Mouse (Mus musculus) C2C12 (cell line): ENCODE measurements at regions not wholly inside any gene's neighbourhood (a gene's known extent, or its start where the extent isn't known, plus 50 kb on each side); places are given as distances from the start of the nearest gene placed in this dataset.
A peak's percentile ranks its signal among the peaks of the same experiment; 100 is the strongest.

ENCODE experiments used
- H3K27me3 ChIP-seq: one replicate; pipeline ENCODE4 v1.6.1; 2011; ENCODE audit not compliant: control insufficient read depth, insufficient read depth, insufficient read length
- H3K36me3 ChIP-seq: one replicate; pipeline ENCODE4 v1.6.1; 2011; ENCODE audit not compliant: control insufficient read depth, insufficient read depth
- H3K4me3 ChIP-seq: one replicate; pipeline ENCODE4 v1.5.1; 2011; ENCODE audit warnings: mild to moderate bottlenecking, control low read depth; ENCODE audit not compliant: poor library complexity, insufficient read depth, severe bottlenecking
- H3K79me2 ChIP-seq: one replicate; pipeline ENCODE4 v1.6.1; 2011; ENCODE audit not compliant: control insufficient read depth, insufficient read depth
- H3K79me3 ChIP-seq: one replicate; pipeline ENCODE4 v1.6.1; 2011; ENCODE audit warnings: low read depth, control low read depth
- H3ac ChIP-seq: one replicate; pipeline ENCODE3; 2011; ENCODE audit warnings: low read depth; ENCODE audit not compliant: control insufficient read depth, insufficient read length
- CEBPB ChIP-seq: IDR thresholded peaks from one replicate; pipeline ENCODE4 v1.6.1; 2011; ENCODE audit warnings: low read depth, mild to moderate bottlenecking, control low read depth, moderate library complexity
- CTCF ChIP-seq: IDR thresholded peaks from one replicate; pipeline ENCODE4 v1.5.1; 2011; ENCODE audit not compliant: control insufficient read depth, insufficient read depth, insufficient read length
- FOSL1 ChIP-seq: IDR thresholded peaks from one replicate; pipeline ENCODE4 v1.8.0; 2011; ENCODE audit warnings: mild to moderate bottlenecking, low read length; ENCODE audit not compliant: poor library complexity, insufficient read depth, severe bottlenecking
- MAX ChIP-seq: IDR thresholded peaks from one replicate; pipeline ENCODE4 v1.6.1; 2011; ENCODE audit warnings: mild to moderate bottlenecking, control low read depth
- MYOD1 ChIP-seq: IDR thresholded peaks from one replicate; pipeline ENCODE4 v1.6.1; 2011; ENCODE audit warnings: low read depth; ENCODE audit not compliant: control insufficient read depth, insufficient read length
- MYOG ChIP-seq: IDR thresholded peaks from one replicate; pipeline ENCODE4 v1.6.1; 2011; ENCODE audit not compliant: control insufficient read depth, insufficient read length; ENCODE audit errors: extremely low read depth
- USF1 ChIP-seq: IDR thresholded peaks from one replicate; pipeline ENCODE4 v1.6.1; 2011; ENCODE audit warnings: low read depth, mild to moderate bottlenecking, control low read depth, moderate library complexity

DNA sequence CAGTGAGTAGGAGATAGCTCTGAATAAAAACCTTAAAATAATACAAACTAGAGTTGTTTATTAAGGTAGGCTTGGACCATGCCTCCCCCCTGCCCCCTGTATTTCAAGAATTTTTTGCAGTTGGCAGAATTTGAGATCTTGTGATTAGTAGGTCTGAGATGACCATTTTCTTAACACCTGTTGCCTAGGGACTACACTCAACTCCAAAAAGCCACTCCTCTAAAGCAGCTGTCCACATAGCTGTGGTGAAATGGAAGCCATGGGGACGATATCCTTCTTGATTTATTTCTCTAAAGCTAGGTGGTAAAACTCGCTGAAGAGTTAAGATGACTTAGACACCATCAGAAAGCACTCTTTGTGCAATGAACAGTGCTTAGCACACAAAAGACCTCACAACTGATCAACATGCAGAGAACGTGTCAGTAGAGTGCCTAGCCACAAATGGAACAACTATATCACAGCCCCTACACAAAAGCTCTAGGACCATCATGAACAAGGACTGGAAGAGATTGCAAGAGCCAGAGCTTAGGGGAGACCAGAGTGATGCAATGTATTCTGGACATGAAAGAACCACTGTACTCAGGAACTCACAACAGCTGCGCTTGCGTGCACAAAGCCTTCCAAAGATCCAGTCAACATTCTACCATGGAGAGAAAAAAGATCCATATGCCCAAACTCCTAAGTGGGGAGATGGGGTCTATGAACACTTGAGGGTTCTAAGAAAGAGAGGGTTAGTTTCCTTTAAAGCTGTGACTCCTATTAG lies 147.6 kb downstream of the Plk2 start:
- Histone ChIP-seq H3K27me3 (no peaks in the 10 kb centered on the region), H3K36me3 (no peaks in the 10 kb centered on the region), H3K79me3 (no peaks in the 10 kb centered on the region), H3K4me3 (no peak overlapping the region), H3K79me2 (no peaks in the 10 kb centered on the region), H3ac (no peak overlapping the region)
- TF ChIP-seq USF1 (no peak), CEBPB (peak; percentile 12), MYOD1 (peak; percentile 64)

GRCm38 (mm10) chr13:110545454-110545853 lies 150.6 kb downstream of the Plk2 start:
- H3K4me3 ChIP-seq, result no peak overlapping the region
- H3ac ChIP-seq, result no peak overlapping the region
- TF ChIP-seq MAX, result peak; percentile 80
- peak; percentile 24 for TF ChIP-seq CEBPB
- no peak for TF ChIP-seq USF1
- H3K36me3 ChIP-seq, result no peaks in the 10 kb centered on the region
- no peaks in the 10 kb centered on the region for H3K79me2 ChIP-seq
- no peaks in the 10 kb centered on the region for H3K27me3 ChIP-seq
- no peaks in the 10 kb centered on the region for H3K79me3 ChIP-seq

- Histone ChIP-seq H3K79me3 (no peaks in the 10 kb centered on the region), H3K79me2 (no peaks in the 10 kb centered on the region)
These were observed 160.9 kb downstream of the Plk2 start for GRCm38 (mm10) chr13:110555529-110556319.

GRCm38 (mm10) chr13:110556355-110557095 lies 161.7 kb downstream of the Plk2 start:
- H3K79me3 ChIP-seq, result no peaks in the 10 kb centered on the region
- no peak for TF ChIP-seq MAX
- TF ChIP-seq CTCF, result no peak
- TF ChIP-seq MYOG, result no peak
- TF ChIP-seq CEBPB, result no peak
- no peak for TF ChIP-seq USF1
- TF ChIP-seq FOSL1, result no peak
- no peak for TF ChIP-seq MYOD1
- H3ac ChIP-seq, result no peak overlapping the region
- H3K36me3 ChIP-seq, result no peaks in the 10 kb centered on the region
- no peaks in the 10 kb centered on the region for H3K79me2 ChIP-seq
- no peak overlapping the region for H3K4me3 ChIP-seq
- H3K27me3 ChIP-seq, result no peaks in the 10 kb centered on the region

More at GRCm38 (mm10) chr13:110555529-110556319, 160.9 kb downstream of the Plk2 start:
- no peak overlapping the region for H3K4me3 ChIP-seq
- no peak for TF ChIP-seq FOSL1
- no peaks in the 10 kb centered on the region for H3K36me3 ChIP-seq
- no peak overlapping the region for H3ac ChIP-seq
- H3K27me3 ChIP-seq, result no peaks in the 10 kb centered on the region

DNA sequence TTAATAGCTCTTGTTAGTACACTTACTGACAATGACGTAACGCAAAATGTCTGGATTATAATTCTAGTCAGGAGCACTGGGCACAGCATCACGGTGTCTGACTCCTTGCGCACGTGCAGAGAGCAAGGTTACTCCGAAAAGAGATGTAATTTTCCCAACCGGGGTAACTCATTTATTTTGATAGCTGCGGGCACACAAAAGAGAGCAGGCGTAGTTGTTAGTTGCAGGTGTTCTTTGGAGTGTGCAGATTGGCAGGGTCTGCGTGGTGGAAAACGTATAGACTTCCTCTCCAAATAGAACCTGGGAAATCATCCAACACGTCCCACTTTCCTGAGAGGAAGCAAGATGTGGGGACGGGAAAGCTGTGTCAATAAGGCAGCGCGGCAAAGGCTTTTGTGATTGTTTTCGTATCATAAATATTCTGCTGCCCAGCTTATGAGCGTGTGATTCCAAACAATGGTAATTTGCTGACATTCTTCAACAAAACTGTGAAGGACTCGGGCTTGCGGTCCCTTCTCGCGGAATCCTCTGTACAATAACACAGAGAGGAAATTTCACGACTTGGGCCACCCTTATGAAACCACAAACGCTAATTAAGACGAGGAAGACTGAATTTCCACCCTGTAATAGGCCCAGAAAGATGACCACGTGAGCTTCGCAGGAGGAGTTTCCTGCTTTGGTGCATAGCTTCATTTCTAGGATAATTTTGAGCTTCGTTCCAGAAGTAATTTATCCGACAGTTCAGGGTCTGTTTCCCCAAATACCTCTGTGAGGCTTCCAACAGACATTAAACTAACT lies 163.3 kb downstream of the Plk2 start:
- no peaks in the 10 kb centered on the region for H3K79me3 ChIP-seq
- H3K36me3 ChIP-seq, result no peaks in the 10 kb centered on the region
- H3K79me2 ChIP-seq, result no peaks in the 10 kb centered on the region
- H3K27me3 ChIP-seq, result no peaks in the 10 kb centered on the region
- no peak for TF ChIP-seq USF1
- TF ChIP-seq CEBPB, result no peak
- TF ChIP-seq MYOD1, result no peak
- TF ChIP-seq FOSL1, result no peak
- TF ChIP-seq CTCF, result no peak
- H3ac ChIP-seq, result no peak overlapping the region
- H3K4me3 ChIP-seq, result no peak overlapping the region
